Mouse (Mus musculus): ENCODE measurements around the gene Ints12. TPM values are rescaled to one million over a fixed set of nuclear protein-coding genes. Genes with fewer than 3 reads are reported as not detected.
A peak's percentile ranks its signal among the peaks of the same experiment; 100 is the strongest.

The Ints12 gene
- polyA plus RNA-seq, 1 experiment = 6.8 TPM

GRCm38 (mm10) chr3:133141877-133142276 is 50.2 kb downstream of the Ints12 start:
- no peak for TF ChIP-seq SRF (IDR thresholded peaks at IDR 0.05; ENCODE audit: control insufficient read depth, insufficient read length, low read depth)
- TF ChIP-seq POLR2A (IDR thresholded peaks at IDR 0.05; ENCODE audit: insufficient read length, low read depth) = no peak
- TF ChIP-seq TCF3 (IDR thresholded peaks at IDR 0.05; ENCODE audit: insufficient read length, low read depth) = no peak
- TF ChIP-seq TCF12 (IDR thresholded peaks at IDR 0.05; ENCODE audit: insufficient read depth, poor library complexity, severe bottlenecking) = no peak
- TF ChIP-seq MYOD1 (IDR thresholded peaks at IDR 0.05; ENCODE audit: control insufficient read depth in 1 of 3, insufficient read length in 2 of 3, low read depth in 2 of 3) = no peak
- no peak for TF ChIP-seq REST (IDR thresholded peaks at IDR 0.05; ENCODE audit: insufficient read depth, insufficient read length)
- TF ChIP-seq MYOG (IDR thresholded peaks at IDR 0.05; ENCODE audit: control insufficient read depth in 1 of 3, insufficient read depth in 1 of 3, insufficient read length in 2 of 3, low read depth in 2 of 3) = no peak
- no peak for TF ChIP-seq USF1 (IDR thresholded peaks at IDR 0.05; ENCODE audit: low read depth)
- TF ChIP-seq MAX (IDR thresholded peaks at IDR 0.05; ENCODE audit: low read depth) = no peak
- no peak for TF ChIP-seq POLR2AphosphoS2 (IDR thresholded peaks at IDR 0.05; ENCODE audit: insufficient read length, low read depth)
- TF ChIP-seq CEBPB (IDR thresholded peaks at IDR 0.05; ENCODE audit: insufficient read depth, poor library complexity, severe bottlenecking) = no peak
- no peak for TF ChIP-seq E2F4 (IDR thresholded peaks at IDR 0.05; ENCODE audit: insufficient read depth)
- H3K79me2 ChIP-seq (ENCODE audit: control insufficient read depth, insufficient read depth) = no peaks in the 10 kb centered on the region
- H3K4me2 ChIP-seq (ENCODE audit: low read depth) = no peak overlapping the region
- H3K27me3 ChIP-seq (ENCODE audit: control insufficient read depth, insufficient read depth, insufficient read length) = peaks cover under 1% of the 10 kb centered on the region
- no peaks in the 10 kb centered on the region for H3K36me3 ChIP-seq (ENCODE audit: control insufficient read depth, insufficient read depth)
- H3K4me3 ChIP-seq = no peak overlapping the region
- no peak overlapping the region for H3ac ChIP-seq (ENCODE audit: control insufficient read depth, insufficient read length)

GRCm38 (mm10) chr3:133144511-133145147 is 53.0 kb downstream of the Ints12 start:
- H3K4me3 ChIP-seq = no peak overlapping the region
- H3K79me2 ChIP-seq (ENCODE audit: control insufficient read depth, insufficient read depth) = no peaks in the 10 kb centered on the region
- H3K27me3 ChIP-seq (ENCODE audit: control insufficient read depth, insufficient read depth, insufficient read length) = peaks cover 5% of the 10 kb centered on the region
- TF ChIP-seq USF1 (IDR thresholded peaks at IDR 0.05; ENCODE audit: low read depth) (no peak), REST (IDR thresholded peaks at IDR 0.05; ENCODE audit: insufficient read depth, insufficient read length) (no peak), MYOG (IDR thresholded peaks at IDR 0.05; ENCODE audit: control insufficient read depth in 1 of 3, insufficient read depth in 1 of 3, insufficient read length in 2 of 3, low read depth in 2 of 3) (no peak), MYOD1 (IDR thresholded peaks at IDR 0.05; ENCODE audit: control insufficient read depth in 1 of 3, insufficient read length in 2 of 3, low read depth in 2 of 3) (no peak)
- H3K36me3 ChIP-seq (ENCODE audit: control insufficient read depth, insufficient read depth) = no peaks in the 10 kb centered on the region
- no peak overlapping the region for H3ac ChIP-seq (ENCODE audit: control insufficient read depth, insufficient read length)
- H3K4me2 ChIP-seq (ENCODE audit: low read depth) = no peak overlapping the region

GRCm38 (mm10) chr3:133151629-133152028 is 60.0 kb downstream of the Ints12 start:
- Histone ChIP-seq H3K27me3 (ENCODE audit: control insufficient read depth, insufficient read depth, insufficient read length) (peaks cover 5% of the 10 kb centered on the region), H3K36me3 (ENCODE audit: control insufficient read depth, insufficient read depth) (no peaks in the 10 kb centered on the region), H3K79me2 (ENCODE audit: control insufficient read depth, insufficient read depth) (no peaks in the 10 kb centered on the region), H3K4me3 (no peak overlapping the region), H3ac (ENCODE audit: control insufficient read depth, insufficient read length) (no peak overlapping the region), H3K4me2 (ENCODE audit: low read depth) (no peak overlapping the region)
- no peak for TF ChIP-seq SRF (IDR thresholded peaks at IDR 0.05; ENCODE audit: control insufficient read depth, insufficient read length, low read depth)
- no peak for TF ChIP-seq REST (IDR thresholded peaks at IDR 0.05; ENCODE audit: insufficient read depth, insufficient read length)
- no peak for TF ChIP-seq USF1 (IDR thresholded peaks at IDR 0.05; ENCODE audit: low read depth)

- Histone ChIP-seq H3K79me2 (ENCODE audit: control insufficient read depth, insufficient read depth) (no peaks in the 10 kb centered on the region), H3ac (ENCODE audit: control insufficient read depth, insufficient read length) (no peak overlapping the region), H3K27me3 (ENCODE audit: control insufficient read depth, insufficient read depth, insufficient read length) (no peaks in the 10 kb centered on the region), H3K4me3 (no peak overlapping the region), H3K4me2 (ENCODE audit: low read depth) (no peak overlapping the region), H3K36me3 (ENCODE audit: control insufficient read depth, insufficient read depth) (no peaks in the 10 kb centered on the region)
- TF ChIP-seq MAX (IDR thresholded peaks at IDR 0.05; ENCODE audit: low read depth) = no peak
- TF ChIP-seq MYOG (IDR thresholded peaks at IDR 0.05; ENCODE audit: control insufficient read depth in 1 of 3, insufficient read depth in 1 of 3, insufficient read length in 2 of 3, low read depth in 2 of 3) = peak in 1 of 3 experiments; percentile 12
- TF ChIP-seq E2F4 (IDR thresholded peaks at IDR 0.05; ENCODE audit: insufficient read depth) = no peak
- TF ChIP-seq MYOD1 (IDR thresholded peaks at IDR 0.05; ENCODE audit: control insufficient read depth in 1 of 3, insufficient read length in 2 of 3, low read depth in 2 of 3) = peak in 2 of 3 experiments; percentile 82 to 85
These were observed 61.2 kb downstream of the Ints12 start for GRCm38 (mm10) chr3:133152831-133153230.

- H3K4me2 ChIP-seq (ENCODE audit: low read depth) = no peak overlapping the region
- H3K27me3 ChIP-seq (ENCODE audit: control insufficient read depth, insufficient read depth, insufficient read length) = no peaks in the 10 kb centered on the region
- H3K4me3 ChIP-seq = no peak overlapping the region
- H3K79me2 ChIP-seq (ENCODE audit: control insufficient read depth, insufficient read depth) = no peaks in the 10 kb centered on the region
- H3K36me3 ChIP-seq (ENCODE audit: control insufficient read depth, insufficient read depth) = no peaks in the 10 kb centered on the region
- no peak overlapping the region for H3ac ChIP-seq (ENCODE audit: control insufficient read depth, insufficient read length)
- TF ChIP-seq POLR2A (IDR thresholded peaks at IDR 0.05; ENCODE audit: insufficient read length, low read depth) (no peak), TCF3 (IDR thresholded peaks at IDR 0.05; ENCODE audit: insufficient read length, low read depth) (no peak)
These were observed 62.0 kb downstream of the Ints12 start for GRCm38 (mm10) chr3:133153629-133154028.

GRCm38 (mm10) chr3:133154683-133155082 is 63.0 kb downstream of the Ints12 start:
- TF ChIP-seq REST (IDR thresholded peaks at IDR 0.05; ENCODE audit: insufficient read depth, insufficient read length) (no peak), TCF12 (IDR thresholded peaks at IDR 0.05; ENCODE audit: insufficient read depth, poor library complexity, severe bottlenecking) (no peak), POLR2A (IDR thresholded peaks at IDR 0.05; ENCODE audit: insufficient read length, low read depth) (no peak), TCF3 (IDR thresholded peaks at IDR 0.05; ENCODE audit: insufficient read length, low read depth) (no peak), MYOD1 (IDR thresholded peaks at IDR 0.05; ENCODE audit: control insufficient read depth in 1 of 3, insufficient read length in 2 of 3, low read depth in 2 of 3) (no peak), USF1 (IDR thresholded peaks at IDR 0.05; ENCODE audit: low read depth) (no peak), E2F4 (IDR thresholded peaks at IDR 0.05; ENCODE audit: insufficient read depth) (no peak), MAX (IDR thresholded peaks at IDR 0.05; ENCODE audit: low read depth) (no peak)
- Histone ChIP-seq H3ac (ENCODE audit: control insufficient read depth, insufficient read length) (no peak overlapping the region), H3K79me2 (ENCODE audit: control insufficient read depth, insufficient read depth) (no peaks in the 10 kb centered on the region), H3K4me3 (no peak overlapping the region), H3K36me3 (ENCODE audit: control insufficient read depth, insufficient read depth) (no peaks in the 10 kb centered on the region), H3K27me3 (ENCODE audit: control insufficient read depth, insufficient read depth, insufficient read length) (no peaks in the 10 kb centered on the region), H3K4me2 (ENCODE audit: low read depth) (no peak overlapping the region)

All from myocyte (in vitro differentiated cells).